Mouse (Mus musculus) limb, embryonic 15.5 days (tissue): ENCODE data around the gene Ift22. TPM values are rescaled to one million over a fixed set of nuclear protein-coding genes. Genes with fewer than 3 reads are reported as not detected.
"Not testable (repeated sequence)": the region's sequence is repeated elsewhere in the genome, so short reads cannot be mapped to it uniquely, and the experiment has no call there.

Experiments used
- ATAC-seq: fragments of 200-750 bp; cut with Nextera tagmentation; 2 replicates; pipeline ENCODE4 v1.8.0; 2017; ENCODE audit warnings: low read depth, moderate TSS enrichment; ENCODE audit not compliant: insufficient number of reproducible peaks, low FRiP score, low TSS enrichment
- H3K27ac ChIP-seq: fragments of 300-500 bp; sonication (generic); 2 replicates; pipeline ENCODE4 v1.5.1; 2015; ENCODE audit warnings: moderate library complexity, mild to moderate bottlenecking, inconsistent platforms
- H3K27me3 ChIP-seq: fragments of 300-500 bp; sonication (generic); 2 replicates; pipeline ENCODE4 v1.6.1; 2015; ENCODE audit warnings: inconsistent platforms
- H3K36me3 ChIP-seq: fragments of 300-500 bp; sonication (generic); 2 replicates; pipeline ENCODE4 v1.6.1; 2015; ENCODE audit warnings: inconsistent platforms
- H3K4me1 ChIP-seq: fragments of 300-500 bp; sonication (generic); 2 replicates; pipeline ENCODE4 v1.6.1; 2015; ENCODE audit warnings: inconsistent platforms
- H3K4me2 ChIP-seq: fragments of 300-500 bp; sonication (generic); 2 replicates; pipeline ENCODE4 v1.6.1; 2015; ENCODE audit warnings: mild to moderate bottlenecking, inconsistent platforms
- H3K4me3 ChIP-seq: fragments of 300-500 bp; sonication (generic); 2 replicates; pipeline ENCODE4 v1.5.1; 2015; ENCODE audit warnings: mild to moderate bottlenecking, inconsistent platforms
- H3K9ac ChIP-seq: fragments of 300-500 bp; sonication (generic); 2 replicates; pipeline ENCODE4 v1.6.1; 2015; ENCODE audit warnings: inconsistent platforms
- H3K9me3 ChIP-seq: fragments of 300-500 bp; sonication (generic); 2 replicates; pipeline ENCODE4 v1.6.1; 2016; ENCODE audit warnings: inconsistent platforms
- WGBS: fragments of 180-500 bp; shearing (Covaris S2); methylation state at CpG from one replicate; pipeline ENCODE4 v1.1.7; 2015; 5-methylcytosine and 5-hydroxymethylcytosine counted together
- polyA plus RNA-seq: library from polyadenylated mRNA; unstranded; fragments of >200 nt; fragmentation: Nextera tagmentation; extraction: Ambion mirVana; gene quantifications from 2 replicates; pipeline ENCODE4 v1.2.1, GENCODE M21; 2015

The Ift22 gene
- polyA plus RNA-seq, 1 experiment from 2014 or later = 56.2 TPM

DNA sequence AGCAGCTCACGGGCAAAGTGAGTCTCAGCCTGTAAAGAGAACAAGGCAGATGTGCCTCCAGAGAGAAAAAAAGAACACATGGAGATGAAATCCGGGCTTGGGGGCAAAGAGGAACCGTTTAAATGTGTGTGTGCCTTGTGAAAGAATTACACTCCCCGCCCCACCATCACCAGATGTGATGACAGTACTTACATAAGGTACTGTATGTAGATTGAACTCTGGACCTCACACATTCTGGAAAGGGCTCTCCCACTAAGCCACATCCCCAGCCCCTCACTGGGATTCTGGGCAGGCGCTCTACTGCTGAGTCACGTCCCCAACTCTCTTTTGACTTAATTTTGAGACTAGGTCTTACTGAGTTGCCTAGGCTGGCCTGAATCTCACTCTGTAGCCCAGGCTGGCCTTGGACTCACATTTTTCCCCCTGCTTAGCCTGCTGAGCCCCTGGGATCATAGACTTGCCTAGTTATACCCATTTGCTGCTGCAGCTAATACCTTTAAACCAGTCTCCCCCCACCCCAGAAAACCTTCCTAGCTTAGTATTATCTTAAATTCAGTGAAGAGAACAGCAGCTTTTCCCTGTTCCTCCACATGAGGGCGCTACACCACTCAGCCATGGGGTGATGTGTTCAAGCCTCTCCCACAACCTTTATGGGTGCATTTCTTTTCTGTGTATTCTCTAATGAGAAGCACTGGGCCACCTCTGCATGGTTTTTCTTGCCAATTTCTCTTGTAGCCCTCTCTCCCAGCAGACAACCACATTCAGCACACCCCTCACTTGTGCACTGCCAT lies 28.1 kb downstream of the Ift22 start:
- Histone ChIP-seq H3K4me2 (no peak overlapping the region), H3K27ac (no peak overlapping the region), H3K4me1 (no peaks in the 10 kb centered on the region), H3K4me3 (no peak overlapping the region), H3K36me3 (no peaks in the 10 kb centered on the region), H3K9me3 (no peaks in the 10 kb centered on the region), H3K9ac (no peak overlapping the region), H3K27me3 (no peaks in the 10 kb centered on the region)
- WGBS = 53% methylated on average over 7 of the region's 7 CpGs
- no peak for ATAC-seq

DNA sequence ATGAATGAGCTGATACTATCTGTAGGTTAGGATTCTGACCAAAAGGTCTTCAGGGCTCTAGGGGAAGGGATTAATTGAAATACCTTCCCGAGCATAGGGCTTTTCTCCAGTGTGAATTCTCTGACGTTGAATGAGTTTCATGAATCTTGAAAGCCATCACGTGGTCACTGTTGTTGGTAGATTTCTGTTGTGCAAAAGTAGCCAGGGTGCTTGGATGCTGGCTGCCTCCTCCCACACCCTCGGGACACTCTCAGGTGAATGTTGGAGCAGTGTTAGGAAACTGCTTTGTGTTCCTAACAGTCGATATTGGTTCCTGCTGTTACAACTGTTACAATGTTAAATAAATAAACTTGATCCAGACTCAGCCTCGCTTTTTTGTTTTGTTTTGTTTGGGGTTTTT lies 28.8 kb downstream of the Ift22 start:
- H3K27ac ChIP-seq = no peak overlapping the region
- H3K9ac ChIP-seq = no peak overlapping the region
- no peak overlapping the region for H3K4me2 ChIP-seq
- no peaks in the 10 kb centered on the region for H3K27me3 ChIP-seq
- H3K9me3 ChIP-seq = no peaks in the 10 kb centered on the region
- H3K36me3 ChIP-seq = no peaks in the 10 kb centered on the region
- H3K4me3 ChIP-seq = no peak overlapping the region
- no peaks in the 10 kb centered on the region for H3K4me1 ChIP-seq
- ATAC-seq = no peak
- WGBS = 83% methylated on average over 6 of the region's 6 CpGs

DNA sequence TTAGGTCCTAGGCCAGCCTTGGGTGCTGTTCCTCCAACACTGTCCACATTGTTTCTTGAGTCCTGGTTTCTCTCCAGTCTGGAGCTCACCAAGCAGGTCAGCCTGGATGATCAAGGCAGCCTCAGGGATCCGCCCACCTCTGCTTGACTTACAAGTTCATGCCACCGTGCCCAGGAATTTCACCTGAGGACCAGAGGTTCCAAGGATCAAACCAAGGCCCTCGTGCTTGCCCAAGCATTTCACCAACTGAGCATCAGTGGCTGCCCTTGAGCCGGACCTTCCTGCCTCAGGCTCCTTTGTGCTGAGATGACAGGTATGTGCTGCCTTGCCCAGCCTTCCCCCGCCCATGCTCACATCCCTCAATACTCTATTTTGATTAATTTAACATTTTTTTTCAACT lies 29.7 kb downstream of the Ift22 start:
- Histone ChIP-seq H3K4me2 (no peak overlapping the region), H3K27me3 (no peaks in the 10 kb centered on the region), H3K4me3 (no peak overlapping the region), H3K36me3 (no peaks in the 10 kb centered on the region), H3K4me1 (no peaks in the 10 kb centered on the region), H3K27ac (no peak overlapping the region), H3K9me3 (no peaks in the 10 kb centered on the region), H3K9ac (no peak overlapping the region)
- whole genome bisulfite sequencing = 82% methylated on average over 5 of the region's 5 CpGs
- ATAC-seq = no peak

DNA sequence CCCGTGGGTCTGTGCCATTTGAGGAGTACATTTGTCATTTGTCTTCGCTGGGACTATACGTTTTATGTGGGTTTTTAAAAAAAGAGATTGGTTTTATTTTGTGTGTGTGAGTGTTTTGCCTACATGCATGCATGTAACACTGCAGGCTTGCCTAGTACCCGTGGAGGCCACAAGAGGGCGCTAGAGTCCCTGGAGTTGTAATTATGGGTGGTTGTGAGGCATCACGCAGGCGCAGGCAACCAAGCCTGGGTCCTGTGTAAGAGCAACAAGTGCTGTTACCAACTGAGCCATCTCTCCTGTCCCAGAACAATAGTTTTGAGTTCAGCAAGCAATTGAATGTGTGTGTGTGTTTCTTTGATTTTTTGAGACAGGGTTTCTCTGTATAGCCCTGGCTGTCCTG lies 31.3 kb downstream of the Ift22 start:
- Histone ChIP-seq H3K4me2 (no peak overlapping the region), H3K27ac (no peak overlapping the region), H3K27me3 (no peaks in the 10 kb centered on the region), H3K36me3 (no peaks in the 10 kb centered on the region), H3K4me1 (no peaks in the 10 kb centered on the region), H3K9me3 (no peaks in the 10 kb centered on the region), H3K9ac (no peak overlapping the region), H3K4me3 (no peak overlapping the region)
- ATAC-seq = no peak
- 67% methylated on average over 7 of the region's 7 CpGs for WGBS

GRCm38 (mm10) chr5:136940029-136940428 lies 32.1 kb downstream of the Ift22 start:
- ATAC-seq, H3K9me3 ChIP-seq, H3K4me1 ChIP-seq, H3K36me3 ChIP-seq, H3K4me3 ChIP-seq, H3K9ac ChIP-seq, H3K4me2 ChIP-seq, H3K27me3 ChIP-seq, H3K27ac ChIP-seq: not testable (repeated sequence)
- WGBS = 72% methylated on average over 6 of the region's 6 CpGs

- no peak overlapping the region for H3K9ac ChIP-seq
- no peak overlapping the region for H3K4me3 ChIP-seq
- no peak overlapping the region for H3K27ac ChIP-seq
- H3K9me3 ChIP-seq = no peaks in the 10 kb centered on the region
- no peak overlapping the region for H3K4me2 ChIP-seq
- WGBS = 84% methylated on average over 12 of the region's 12 CpGs
- H3K36me3 ChIP-seq = no peaks in the 10 kb centered on the region
- ATAC-seq = no peak
- H3K27me3 ChIP-seq = no peaks in the 10 kb centered on the region
- H3K4me1 ChIP-seq = no peaks in the 10 kb centered on the region
Observed at GRCm38 (mm10) chr5:136940845-136941560, 33.1 kb downstream of the Ift22 start.

- no peaks in the 10 kb centered on the region for H3K9me3 ChIP-seq
- H3K36me3 ChIP-seq = no peaks in the 10 kb centered on the region
- no peaks in the 10 kb centered on the region for H3K4me1 ChIP-seq
- no peak overlapping the region for H3K9ac ChIP-seq
- ATAC-seq = no peak
- WGBS = 71% methylated on average over 3 of the region's 3 CpGs
- H3K27me3 ChIP-seq = no peaks in the 10 kb centered on the region
- no peak overlapping the region for H3K4me3 ChIP-seq
- no peak overlapping the region for H3K27ac ChIP-seq
- no peak overlapping the region for H3K4me2 ChIP-seq
Observed at GRCm38 (mm10) chr5:136942781-136943180, 34.8 kb downstream of the Ift22 start.

DNA sequence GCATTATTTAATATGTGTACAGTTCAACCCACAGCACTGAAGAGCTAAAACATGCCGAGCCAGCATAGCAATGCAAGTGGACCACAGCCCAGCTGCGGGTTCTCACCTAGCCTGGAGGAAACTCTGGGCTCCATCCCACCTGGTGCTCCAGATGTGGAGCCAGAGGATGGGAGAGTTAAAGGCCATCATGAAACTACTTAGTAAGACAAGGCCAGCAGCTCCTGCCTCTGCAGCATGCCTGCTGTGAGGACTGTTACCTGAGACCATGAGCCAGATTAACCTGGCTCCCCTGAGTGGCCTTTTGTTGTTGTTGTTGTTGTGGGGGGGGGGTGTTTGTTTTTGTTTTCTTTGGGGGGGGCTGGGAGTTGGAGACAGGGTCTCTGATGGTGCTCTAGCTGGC lies 35.4 kb downstream of the Ift22 start:
- Histone ChIP-seq H3K4me2 (no peak overlapping the region), H3K27me3 (no peaks in the 10 kb centered on the region), H3K36me3 (no peaks in the 10 kb centered on the region), H3K4me3 (no peak overlapping the region), H3K9me3 (no peaks in the 10 kb centered on the region), H3K27ac (no peak overlapping the region), H3K9ac (no peak overlapping the region), H3K4me1 (no peaks in the 10 kb centered on the region)
- WGBS = 76% methylated on average over 2 of the region's 2 CpGs
- ATAC-seq = no peak

DNA sequence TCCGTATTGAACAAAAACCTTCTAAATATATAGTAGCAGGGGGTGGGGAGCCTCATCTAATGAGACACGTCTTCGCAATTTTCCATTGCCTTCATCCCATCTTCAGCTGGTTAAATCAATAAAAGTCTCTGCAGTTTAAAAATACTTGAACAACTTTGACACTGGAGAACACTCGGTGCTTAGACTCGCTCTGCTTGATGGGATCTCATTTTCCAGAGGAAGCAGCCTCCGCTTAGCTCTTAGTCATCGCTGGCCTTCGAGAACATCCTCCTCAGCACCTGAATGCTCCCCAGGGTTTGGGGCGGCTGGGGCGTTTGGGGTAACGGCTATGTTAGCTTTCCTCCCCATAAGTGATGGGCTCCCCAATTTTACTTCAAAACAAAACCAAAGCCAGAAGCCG lies 37.1 kb downstream of the Ift22 start:
- Histone ChIP-seq H3K27ac (no peak overlapping the region), H3K9me3 (no peaks in the 10 kb centered on the region), H3K36me3 (no peaks in the 10 kb centered on the region), H3K4me2 (no peak overlapping the region), H3K4me1 (no peaks in the 10 kb centered on the region), H3K4me3 (no peak overlapping the region), H3K27me3 (no peaks in the 10 kb centered on the region), H3K9ac (no peak overlapping the region)
- 78% methylated on average over 12 of the region's 12 CpGs for WGBS
- no peak for ATAC-seq

GRCm38 (mm10) chr5:136947874-136948273 lies 39.9 kb downstream of the Ift22 start:
- Histone ChIP-seq H3K4me3 (no peak overlapping the region), H3K27me3 (no peaks in the 10 kb centered on the region), H3K36me3 (no peaks in the 10 kb centered on the region), H3K4me2 (no peak overlapping the region), H3K9ac (no peak overlapping the region), H3K9me3 (no peaks in the 10 kb centered on the region), H3K27ac (no peak overlapping the region), H3K4me1 (peaks cover 5% of the 10 kb centered on the region)
- no peak for ATAC-seq

GRCm38 (mm10) chr5:136949551-136950336 lies 41.8 kb downstream of the Ift22 start:
- peaks cover 13% of the 10 kb centered on the region for H3K4me1 ChIP-seq
- not testable (repeated sequence) for H3K36me3 ChIP-seq, ATAC-seq, H3K9me3 ChIP-seq, H3K27ac ChIP-seq, H3K27me3 ChIP-seq, H3K9ac ChIP-seq, H3K4me2 ChIP-seq, H3K4me3 ChIP-seq
- WGBS = 83% methylated on average over 14 of the region's 14 CpGs

DNA sequence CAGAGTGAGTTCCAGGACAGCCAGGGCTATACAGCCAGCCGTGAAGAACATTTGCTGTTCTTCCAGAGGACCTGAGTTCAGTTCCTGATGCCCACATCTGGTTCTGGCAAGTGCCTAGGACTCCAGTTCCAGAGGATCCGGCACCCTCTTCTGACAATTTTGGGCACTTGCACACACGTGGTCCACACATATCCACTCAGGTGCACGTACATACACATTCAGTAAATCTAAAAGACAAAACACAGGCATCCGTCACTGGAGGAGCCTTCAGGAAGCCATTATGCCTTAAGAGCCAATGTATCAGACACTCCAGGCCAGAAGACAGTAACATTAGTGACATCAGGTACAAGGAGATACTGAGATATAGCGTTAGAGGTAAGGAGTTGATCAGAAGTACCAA lies 42.6 kb downstream of the Ift22 start:
- H3K4me3 ChIP-seq = no peak overlapping the region
- no peak overlapping the region for H3K9ac ChIP-seq
- WGBS = 90% methylated on average over 6 of the region's 6 CpGs
- no peak overlapping the region for H3K4me2 ChIP-seq
- ATAC-seq = no peak
- H3K36me3 ChIP-seq = 0 out of 2 replicates have a peak, but pooled peaks cover 5% of the 10 kb centered on the region
- no peaks in the 10 kb centered on the region for H3K27me3 ChIP-seq
- no peaks in the 10 kb centered on the region for H3K9me3 ChIP-seq
- peaks cover 13% of the 10 kb centered on the region for H3K4me1 ChIP-seq
- no peak overlapping the region for H3K27ac ChIP-seq
